Mouse (Mus musculus): ENCODE measurements around the gene Olfr221.

GRCm38 (mm10) chr14:52005141-52005540 lies 37.1 kb downstream of the Olfr221 start:
- TF ChIP-seq CTCF (IDR thresholded peaks at IDR 0.05; ENCODE audit: low read depth, low read length) (no peak), POLR2A (IDR thresholded peaks at IDR 0.05; ENCODE audit: extremely low read depth, insufficient read depth, low read length) (no peak)
